Comparison of ENCODE assay signal across 15 mouse cellular contexts in the genomic region with DNA sequence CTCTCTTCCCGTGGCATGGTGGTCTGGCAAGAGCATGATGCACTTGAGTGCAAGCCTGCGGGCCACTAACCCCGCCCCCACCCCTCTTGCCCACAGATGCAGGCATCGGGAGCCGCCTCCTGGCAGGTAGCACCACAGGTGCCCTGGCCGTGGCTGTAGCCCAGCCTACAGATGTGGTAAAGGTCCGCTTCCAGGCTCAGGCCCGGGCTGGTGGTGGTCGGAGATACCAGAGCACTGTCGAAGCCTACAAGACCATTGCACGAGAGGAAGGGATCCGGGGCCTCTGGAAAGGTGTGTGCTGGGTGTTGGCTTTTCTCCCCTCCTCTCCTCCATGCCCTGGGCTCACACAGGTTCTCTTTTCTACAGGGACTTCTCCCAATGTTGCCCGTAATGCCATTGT. TPM values are rescaled to one million over a fixed set of nuclear protein-coding genes. Genes with fewer than 3 reads are reported as not detected.
"Had no signal": no experiment of that assay in that cellular context is flagged by ENCODE, and none has a peak within 500 bp of the region (broad histone marks: within the 10 kb centered on the region; RNA-seq: fewer than 3 reads in every experiment).

No protein-coding gene starts in this region.

- H3K9me3 ChIP-seq: limb, embryonic 15.5 days; midbrain, embryonic 10.5 days; neural tube, embryonic 12.5 days had no signal

- DNase-seq: kidney, adult 2 months; kidney, postnatal 25 days; lung, embryonic 14.5 days; lung, postnatal 10 days; lung, postnatal 4 days; midbrain, embryonic 14.5 days; thymus, postnatal 14 days had no signal

- H3K27ac ChIP-seq: left cerebral cortex, adult 2 months; limb, embryonic 15.5 days; midbrain, embryonic 10.5 days; neural tube, embryonic 12.5 days; stomach, postnatal 0 days had no signal

- H3K27me3 ChIP-seq: limb, embryonic 15.5 days had no signal

- H3K4me2 ChIP-seq: limb, embryonic 15.5 days; lung, embryonic 14.5 days; neural tube, embryonic 12.5 days had no signal

- H3K4me3 ChIP-seq: left cerebral cortex, adult 2 months; limb, embryonic 15.5 days; midbrain, embryonic 10.5 days; myocyte; neural tube, embryonic 12.5 days had no signal

- H3K9ac ChIP-seq: limb, embryonic 15.5 days; lung, embryonic 14.5 days; neural tube, embryonic 12.5 days had no signal

RNA-seq across cellular contexts. Expression of a gene that starts 25.2 kb away (rescaled TPM):
- total RNA-seq: neutrophil, adult 5-6 weeks had no signal
- polyA plus RNA-seq: limb, embryonic 11.5 days; lung, embryonic 14.5 days; midbrain, embryonic 10.5 days; midbrain, embryonic 14.5 days; neural tube, embryonic 12.5 days had no signal
